In the genomic region with DNA sequence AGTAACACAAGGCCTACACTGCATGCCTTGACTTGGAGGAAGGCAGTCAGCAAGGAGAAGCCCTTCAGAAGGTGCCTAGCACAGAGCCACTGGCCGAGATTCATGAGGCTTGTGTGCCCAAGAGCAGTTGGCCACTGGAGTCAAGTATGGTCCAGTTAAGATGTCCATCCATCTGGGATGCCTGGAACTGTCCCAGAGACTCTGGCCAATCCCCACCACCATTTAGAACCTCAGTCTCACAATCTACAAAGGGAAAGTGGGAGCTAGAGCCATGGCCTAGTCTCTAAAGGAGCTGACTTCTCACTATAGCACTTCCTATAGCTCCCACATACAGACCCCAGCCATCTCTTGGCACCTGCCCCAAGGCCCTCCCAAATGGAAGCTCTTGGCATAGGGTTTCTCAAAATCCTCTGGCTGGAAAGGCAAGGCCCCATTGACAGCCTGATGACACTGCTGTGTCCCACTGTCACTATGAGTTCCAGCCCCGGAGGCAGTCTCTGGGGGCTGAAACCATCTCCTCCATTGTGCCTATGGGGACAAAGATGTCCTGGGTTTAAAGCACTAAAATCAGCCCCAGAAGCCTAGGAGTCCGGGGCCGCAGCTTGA, we compare ENCODE assay signal across 11 mouse cellular contexts. TPM values are rescaled to one million over a fixed set of nuclear protein-coding genes. Genes with fewer than 3 reads are reported as not detected.
DNase-seq lines count a peak whose midpoint lies in the region; ATAC-seq and TF ChIP-seq lines count a peak whose summit lies in the region.
"Had no signal": no experiment of that assay in that cellular context is flagged by ENCODE, and none has a peak within 500 bp of the region (broad histone marks: within the 10 kb centered on the region; RNA-seq: fewer than 3 reads in every experiment).

No protein-coding gene starts in this region.

- H3K4me3 ChIP-seq in stomach, embryonic 14.5 days (ENCODE audit: low read depth, low read length) = no peak overlapping the region
- no peak overlapping the region for H3K4me3 ChIP-seq in stomach, postnatal 0 days (ENCODE audit: low read depth, low read length)
- no peak overlapping the region for H3K4me3 ChIP-seq in forebrain, embryonic 13.5 days
- H3K4me3 ChIP-seq in limb, embryonic 13.5 days = no peak overlapping the region
- H3K4me3 ChIP-seq in stomach, embryonic 16.5 days (replicated peaks; ENCODE audit: low read length) = no peak overlapping the region
- no peak overlapping the region for H3K4me3 ChIP-seq in gastrocnemius, adult 2 months
- H3K4me3 ChIP-seq in lung, adult 2 months (replicated peaks; ENCODE audit: extremely low read depth, low read depth, low read length) = no peak overlapping the region

- no peak for TF ChIP-seq POLR2A in lung, adult 2 months (IDR thresholded peaks at IDR 0.05; ENCODE audit: borderline replicate concordance, extremely low read depth, low read depth, low read length)

- ATAC-seq in stomach, embryonic 14.5 days (ENCODE audit: insufficient number of reproducible peaks, insufficient read depth, low FRiP score, low read depth) = no peak
- no peak for ATAC-seq in stomach, postnatal 0 days (ENCODE audit: low FRiP score, low TSS enrichment)
- ATAC-seq in forebrain, embryonic 13.5 days = peak; percentile 6
- no peak for ATAC-seq in limb, embryonic 13.5 days (ENCODE audit: low FRiP score, low read depth)
- ATAC-seq in stomach, embryonic 16.5 days (ENCODE audit: insufficient read depth, low FRiP score) = no peak

- H3K4me2 ChIP-seq in stomach, embryonic 14.5 days (replicated peaks; ENCODE audit: low read depth, low read length) = peak overlapping the region; percentile 22; the same call in 1 of the 2 replicates
- H3K4me2 ChIP-seq in stomach, postnatal 0 days (replicated peaks; ENCODE audit: low read depth) = no peak overlapping the region
- peak overlapping the region; percentile 45 for H3K4me2 ChIP-seq in forebrain, embryonic 13.5 days
- H3K4me2 ChIP-seq in limb, embryonic 13.5 days (replicated peaks) = peak overlapping the region; percentile 43
- H3K4me2 ChIP-seq in stomach, embryonic 16.5 days (ENCODE audit: low read depth, low read length) = peak overlapping the region; percentile 33; the same call in 1 of the 2 replicates

- H3K36me3 ChIP-seq in stomach, embryonic 14.5 days (ENCODE audit: control insufficient read depth, insufficient read depth, low read length) = no peaks in the 10 kb centered on the region
- H3K36me3 ChIP-seq in stomach, postnatal 0 days (ENCODE audit: control insufficient read depth, insufficient read depth, low read length) = no peaks in the 10 kb centered on the region
- H3K36me3 ChIP-seq in forebrain, embryonic 13.5 days (ENCODE audit: poor library complexity, severe bottlenecking) = no peaks in the 10 kb centered on the region
- no peaks in the 10 kb centered on the region for H3K36me3 ChIP-seq in limb, embryonic 13.5 days
- no peaks in the 10 kb centered on the region for H3K36me3 ChIP-seq in stomach, embryonic 16.5 days (ENCODE audit: control insufficient read depth, insufficient read depth, low read length)

- peaks cover 46% of the 10 kb centered on the region for H3K4me1 ChIP-seq in stomach, embryonic 14.5 days (ENCODE audit: control insufficient read depth, insufficient read depth, low read length)
- H3K4me1 ChIP-seq in stomach, postnatal 0 days (replicated peaks; ENCODE audit: control insufficient read depth, insufficient read depth) = no peaks in the 10 kb centered on the region
- H3K4me1 ChIP-seq in forebrain, embryonic 13.5 days = peaks cover 76% of the 10 kb centered on the region
- peaks cover 50% of the 10 kb centered on the region for H3K4me1 ChIP-seq in limb, embryonic 13.5 days
- H3K4me1 ChIP-seq in stomach, embryonic 16.5 days (ENCODE audit: control insufficient read depth, insufficient read depth, low read length) = peaks cover 35% of the 10 kb centered on the region
- H3K4me1 ChIP-seq in lung, adult 2 months (ENCODE audit: control insufficient read depth, insufficient read depth, low read length) = no peaks in the 10 kb centered on the region

- H3K27ac ChIP-seq in stomach, embryonic 14.5 days (ENCODE audit: low read length) = no peak overlapping the region
- no peak overlapping the region for H3K27ac ChIP-seq in stomach, postnatal 0 days (replicated peaks)
- H3K27ac ChIP-seq in forebrain, embryonic 13.5 days = peak overlapping the region; percentile 96
- no peak overlapping the region for H3K27ac ChIP-seq in limb, embryonic 13.5 days
- H3K27ac ChIP-seq in stomach, embryonic 16.5 days (ENCODE audit: low read length) = 0 out of 2 replicates have a peak overlapping the region, but pooled peaks have one; percentile 8
- no peak overlapping the region for H3K27ac ChIP-seq in gastrocnemius, adult 2 months
- H3K27ac ChIP-seq: macrophage had no signal

- TF ChIP-seq CTCF in stomach, postnatal 0 days (IDR thresholded peaks at IDR 0.05; ENCODE audit: low read depth) = no peak
- TF ChIP-seq CTCF in gastrocnemius, adult 2 months (IDR thresholded peaks at IDR 0.05) = no peak
- no peak for TF ChIP-seq CTCF in lung, adult 2 months (IDR thresholded peaks at IDR 0.05; ENCODE audit: insufficient read depth, low read length)

- WGBS in stomach, embryonic 14.5 days = 34% methylated on average over 4 of the region's 4 CpGs
- 42% methylated on average over 4 of the region's 4 CpGs for WGBS in stomach, postnatal 0 days
- WGBS in forebrain, embryonic 13.5 days = 17% methylated on average over 4 of the region's 4 CpGs
- 22% methylated on average over 4 of the region's 4 CpGs for WGBS in limb, embryonic 13.5 days
- WGBS in stomach, embryonic 16.5 days = 37% methylated on average over 4 of the region's 4 CpGs
- 62% methylated on average over 4 of the region's 4 CpGs for WGBS in lung, adult 2 months

- intact Hi-C loops in gastrocnemius, adult 2 months (cut with DNase I) = no loop called here

- no peak overlapping the region for H3K9ac ChIP-seq in stomach, embryonic 14.5 days (replicated peaks; ENCODE audit: low read depth, low read length)
- no peak overlapping the region for H3K9ac ChIP-seq in stomach, postnatal 0 days (ENCODE audit: low read length)
- 0 out of 2 replicates have a peak overlapping the region, but pooled peaks have one; percentile 16 for H3K9ac ChIP-seq in forebrain, embryonic 13.5 days
- H3K9ac ChIP-seq in limb, embryonic 13.5 days = no peak overlapping the region
- peak overlapping the region; percentile 36; the same call in 1 of the 2 replicates for H3K9ac ChIP-seq in stomach, embryonic 16.5 days (ENCODE audit: low read length)

- H3K9me3 ChIP-seq in stomach, embryonic 14.5 days (ENCODE audit: control insufficient read depth, low read depth, low read length) = no peaks in the 10 kb centered on the region
- H3K9me3 ChIP-seq in stomach, postnatal 0 days (ENCODE audit: control insufficient read depth, low read length) = no peaks in the 10 kb centered on the region
- no peaks in the 10 kb centered on the region for H3K9me3 ChIP-seq in forebrain, embryonic 13.5 days (replicated peaks)
- H3K9me3 ChIP-seq in limb, embryonic 13.5 days = no peaks in the 10 kb centered on the region
- H3K9me3 ChIP-seq in stomach, embryonic 16.5 days (replicated peaks; ENCODE audit: control insufficient read depth, low read length) = no peaks in the 10 kb centered on the region

- H3K27me3 ChIP-seq in stomach, embryonic 14.5 days (ENCODE audit: control insufficient read depth, insufficient read depth, low read length) = no peaks in the 10 kb centered on the region
- no peaks in the 10 kb centered on the region for H3K27me3 ChIP-seq in stomach, postnatal 0 days (ENCODE audit: control insufficient read depth, insufficient read depth, low read length)
- H3K27me3 ChIP-seq in forebrain, embryonic 13.5 days = 0 out of 2 replicates have a peak, but pooled peaks cover 16% of the 10 kb centered on the region
- peaks cover 80% of the 10 kb centered on the region for H3K27me3 ChIP-seq in limb, embryonic 13.5 days
- H3K27me3 ChIP-seq in stomach, embryonic 16.5 days (ENCODE audit: control insufficient read depth, insufficient read depth, low read length) = no peaks in the 10 kb centered on the region; the same call in 1 of the 2 replicates

- no peak for DNase-seq in stomach, postnatal 0 days (ENCODE audit: low spot score)
- no peak for DNase-seq in gastrocnemius, adult 2 months
- no peak for DNase-seq in lung, adult 2 months
- DNase-seq: adrenal gland, postnatal 14 days; heart, adult 11 months had no signal

- no peak for TF ChIP-seq EP300 in stomach, postnatal 0 days (optimal IDR thresholded peaks at IDR 0.05)

RNA-seq across cellular contexts. Expression of a gene that starts 11.1 kb away (rescaled TPM):
- polyA plus RNA-seq in stomach, embryonic 14.5 days (2014; fragmentation: Nextera tagmentation; extraction: Ambion mirVana) = 54.6 and 56.6 TPM in 2 replicates
- 17.3 and 27.8 TPM in 2 replicates for polyA plus RNA-seq in stomach, postnatal 0 days (2015; fragmentation: Nextera tagmentation; extraction: Ambion mirVana)
- polyA plus RNA-seq in forebrain, embryonic 13.5 days (2015; fragmentation: Nextera tagmentation; extraction: Ambion mirVana) = 84.5 and 87.5 TPM in 2 replicates
- polyA plus RNA-seq in limb, embryonic 13.5 days (2015; fragmentation: Nextera tagmentation; extraction: Ambion mirVana) = 17.6 and 24.6 TPM in 2 replicates
- 34.0 and 42.8 TPM in 2 replicates for polyA plus RNA-seq in stomach, embryonic 16.5 days (2015; fragmentation: Nextera tagmentation; extraction: Ambion mirVana)
- total RNA-seq in gastrocnemius, adult 2 months (2021) = 1 to 10 TPM; 3.4 to 6.1 TPM
- 31.8 and 37.5 TPM in 2 replicates for polyA plus RNA-seq in lung, adult 2 months (2012; rRNA removed)
- total RNA-seq: MEL had no signal

Comparison
In these comparisons a context has a peak if more than half of its experiments do, and no peak if none do; other contexts are left out.
1. H3K27ac ChIP-seq: peak in forebrain, embryonic 13.5 days (single experiment) and stomach, embryonic 16.5 days (single experiment); none in stomach, embryonic 14.5 days (single experiment), stomach, postnatal 0 days (single experiment), limb, embryonic 13.5 days (single experiment) and gastrocnemius, adult 2 months (single experiment).
2. H3K9ac ChIP-seq: peak in forebrain, embryonic 13.5 days (single experiment) and stomach, embryonic 16.5 days (single experiment); none in stomach, embryonic 14.5 days (single experiment), stomach, postnatal 0 days (single experiment) and limb, embryonic 13.5 days (single experiment).